Mouse (Mus musculus) heart, adult 11 months (tissue): ENCODE results near the gene Ampd3.
A peak's percentile ranks its signal among the peaks of the same experiment; 100 is the strongest.

Source experiments
- DNase-seq: peaks from one replicate; pipeline ENCODE4 v3.0.0; 2022

Gene Ampd3

GRCm38 (mm10) chr7:110772343-110772742, 4.3 kb downstream of the Ampd3 start:
- DNase-seq, result peak; percentile 92

- DNase-seq, result peak; percentile 98
Observed at GRCm38 (mm10) chr7:110773204-110774002, 5.4 kb downstream of the Ampd3 start.

- peak; percentile 97 for DNase-seq
Observed at GRCm38 (mm10) chr7:110774077-110774476, 6.1 kb downstream of the Ampd3 start.

DNA sequence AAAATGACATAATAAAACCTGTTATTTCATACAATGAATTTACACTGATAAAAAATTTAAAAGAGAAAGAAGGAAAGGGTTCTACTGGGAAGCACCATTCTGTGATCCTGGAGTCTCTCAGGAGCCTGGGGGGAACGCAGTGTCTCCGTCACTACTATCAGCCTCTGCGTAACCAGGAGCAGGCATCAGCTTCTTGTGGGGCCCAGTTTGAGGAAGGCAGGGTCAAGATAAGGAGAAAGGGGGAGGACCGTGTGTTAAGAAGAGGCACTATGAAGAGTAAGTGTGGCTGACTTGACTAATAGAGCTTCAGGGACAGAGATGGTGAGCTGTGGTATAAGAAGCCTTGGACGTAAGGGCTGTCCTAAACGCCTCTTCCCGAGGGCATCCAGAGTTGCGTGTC, 6.7 kb downstream of the Ampd3 start:
- no peak for DNase-seq

DNA sequence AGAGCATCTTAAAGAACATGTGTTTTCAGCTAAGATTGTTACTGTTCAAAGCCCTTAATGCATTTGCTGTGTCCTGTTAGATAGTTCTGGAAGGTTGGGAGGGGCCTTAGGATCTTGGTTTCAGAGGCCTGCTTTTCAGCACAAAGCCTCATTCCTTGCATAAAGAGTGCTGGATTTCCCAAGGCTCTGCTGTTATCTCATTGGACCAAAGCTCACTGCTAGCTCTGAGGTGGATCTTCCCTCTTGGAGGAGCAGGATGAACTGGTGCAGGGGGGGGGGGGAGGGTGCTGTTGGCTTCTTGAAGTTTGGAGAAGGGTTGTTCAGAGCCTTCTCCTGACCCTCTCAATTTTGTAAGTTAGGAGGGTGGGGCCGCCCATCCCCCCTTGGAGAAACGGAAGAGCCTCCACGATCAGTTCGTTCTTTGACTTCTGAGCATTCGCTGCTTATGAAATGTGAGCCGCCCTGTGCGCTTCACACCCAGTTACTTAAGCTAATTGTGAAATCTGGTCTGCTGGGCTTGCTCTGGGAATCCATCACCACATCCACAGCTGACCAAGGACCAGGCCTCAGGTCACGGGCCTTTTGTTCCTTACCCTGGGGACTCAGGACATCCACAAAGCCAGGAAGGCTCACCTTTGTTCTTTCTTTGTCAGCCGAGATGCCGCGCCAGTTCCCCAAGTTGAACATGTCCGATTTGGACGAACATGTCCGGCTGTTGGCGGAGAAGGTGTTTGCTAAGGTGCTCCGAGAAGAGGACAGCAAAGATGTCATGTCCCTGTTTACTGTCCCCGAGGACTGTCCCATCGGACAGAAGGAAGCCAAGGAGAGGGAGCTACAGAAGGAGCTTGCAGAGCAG, 9.4 kb downstream of the Ampd3 start:
- no peak for DNase-seq

DNA sequence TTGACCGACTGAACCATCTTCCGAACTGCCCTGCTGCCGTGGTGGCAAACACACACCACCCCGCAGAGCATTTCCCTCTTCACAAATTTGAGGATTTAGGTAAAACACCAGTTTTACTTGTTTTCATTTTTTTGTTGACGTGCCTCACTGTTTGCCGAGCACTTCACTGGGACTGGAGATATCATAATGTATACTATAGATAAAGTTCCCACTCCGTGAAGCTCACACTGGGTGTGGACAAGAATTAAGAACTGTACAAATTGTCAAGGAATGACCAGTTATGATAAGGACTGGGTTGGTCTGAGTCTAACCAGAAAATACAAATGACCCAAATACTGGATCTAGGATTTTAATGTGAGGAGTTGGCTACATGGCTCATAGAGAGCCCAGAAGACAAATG, 10.9 kb downstream of the Ampd3 start:
- no peak for DNase-seq

DNA sequence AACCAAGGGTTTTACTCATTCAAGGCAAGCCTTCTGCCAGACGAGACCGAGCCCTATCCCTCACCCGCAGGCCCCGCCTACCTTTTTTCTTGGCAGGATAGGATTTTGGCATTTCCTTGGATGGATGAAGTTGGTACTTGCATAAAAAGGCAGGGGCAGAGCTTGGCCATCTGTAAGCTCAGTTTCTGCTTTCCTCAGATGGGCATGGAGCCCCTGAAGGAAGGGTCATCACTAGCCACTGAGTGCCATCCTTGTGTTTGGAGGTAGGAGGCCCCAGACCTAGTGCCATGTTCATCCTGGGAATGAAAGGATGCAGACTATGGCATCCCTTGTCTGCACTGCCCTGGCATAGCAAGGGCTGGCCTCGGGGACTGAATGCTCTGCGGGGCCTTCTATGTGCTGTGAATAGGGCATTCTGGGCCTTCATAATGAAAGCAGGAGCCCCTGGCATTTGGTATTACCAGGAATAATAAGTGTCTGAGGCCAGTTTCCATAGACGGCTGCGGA, 11.7 kb downstream of the Ampd3 start:
- peak; percentile 87 for DNase-seq

GRCm38 (mm10) chr7:110780520-110780919, 12.5 kb downstream of the Ampd3 start:
- peak; percentile 90 for DNase-seq

DNA sequence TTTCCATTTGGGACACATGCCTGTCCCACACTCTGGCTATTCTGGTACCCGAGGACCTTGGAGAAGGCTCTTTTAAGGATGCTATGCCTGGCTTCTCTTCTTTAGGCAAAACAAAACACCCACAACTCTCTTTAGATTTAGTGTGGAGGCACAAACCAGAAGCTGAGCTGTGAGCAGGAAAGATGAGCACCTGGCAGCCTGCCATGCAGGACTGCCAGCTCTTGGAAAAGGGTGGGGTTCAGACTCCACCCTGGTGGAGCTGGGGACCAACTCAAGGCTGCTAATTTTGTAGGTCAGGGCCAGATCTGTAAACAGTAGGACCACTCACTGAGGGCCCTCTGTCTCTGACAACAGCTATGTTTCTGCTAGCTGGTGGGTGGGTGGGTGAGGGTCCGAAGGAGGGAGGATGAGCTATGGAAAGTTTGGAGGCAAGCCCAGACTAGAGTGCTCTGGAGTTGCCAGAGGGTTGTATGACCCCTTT, 13.3 kb downstream of the Ampd3 start:
- DNase-seq, result peak; percentile 88

DNA sequence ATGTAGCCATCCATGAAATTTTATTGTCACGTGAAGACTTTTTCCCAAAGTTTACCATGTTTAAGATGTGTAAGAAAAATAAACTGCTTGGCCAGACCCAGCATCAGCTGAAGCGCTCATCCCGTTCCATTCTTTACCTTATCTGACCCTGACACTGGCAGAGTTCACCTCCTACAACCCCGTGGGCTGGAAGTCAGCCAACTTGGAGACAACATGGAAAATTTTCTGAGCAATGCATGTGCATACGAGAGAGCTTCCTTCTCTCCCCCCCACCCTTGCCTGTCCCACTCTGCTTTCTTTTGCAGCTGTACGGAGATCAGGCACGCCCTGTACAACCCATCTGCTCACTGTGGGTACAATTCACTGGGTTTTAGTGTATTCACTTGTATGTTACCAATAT, 14.1 kb downstream of the Ampd3 start:
- DNase-seq, result peak; percentile 95

- peak; percentile 92 for DNase-seq
Observed at GRCm38 (mm10) chr7:110782845-110783478, 15.0 kb downstream of the Ampd3 start.

- DNase-seq, result peak; percentile 93
Observed at GRCm38 (mm10) chr7:110784965-110785364, 17.0 kb downstream of the Ampd3 start.

DNA sequence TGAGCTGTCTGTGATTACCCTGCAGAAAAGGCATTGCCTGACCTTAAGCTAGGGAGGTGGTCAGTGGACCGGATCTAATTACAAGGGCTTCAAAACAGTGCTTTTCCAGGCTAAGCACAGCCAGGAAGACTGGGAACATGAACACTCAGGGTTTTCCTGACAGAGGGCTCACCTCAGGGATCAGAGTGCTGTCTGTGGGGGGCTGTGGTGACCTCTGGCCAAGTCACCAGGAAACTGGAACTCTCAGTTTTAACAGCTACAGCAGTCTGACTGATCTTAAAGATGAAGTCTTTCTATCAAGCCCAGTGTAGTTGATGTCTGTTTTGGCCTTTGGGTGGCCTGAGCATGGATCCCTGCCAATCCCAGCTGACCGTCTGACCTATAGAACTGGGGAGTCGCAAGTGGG, 17.7 kb downstream of the Ampd3 start:
- no peak for DNase-seq

- peak; percentile 98 for DNase-seq
Observed at GRCm38 (mm10) chr7:110787310-110787709, 19.3 kb downstream of the Ampd3 start.

DNA sequence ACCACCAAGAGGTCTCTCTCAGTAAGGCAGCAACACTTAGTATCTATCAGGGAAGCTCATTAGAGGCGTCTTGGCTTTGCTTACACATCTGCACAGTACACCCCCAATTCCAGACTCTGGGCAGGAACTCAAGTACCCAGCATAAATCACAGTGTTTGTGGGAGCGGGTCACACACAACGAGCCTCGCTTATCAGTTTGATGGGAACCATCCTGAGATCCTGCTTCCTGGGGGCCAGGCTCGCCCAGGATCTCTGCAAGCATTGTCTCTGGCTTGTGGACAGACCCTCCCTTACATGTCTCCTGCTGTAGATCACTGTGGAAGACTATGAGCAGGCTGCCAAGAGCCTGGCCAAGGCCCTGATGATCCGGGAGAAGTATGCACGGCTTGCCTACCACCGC, 22.9 kb downstream of the Ampd3 start:
- no peak for DNase-seq

- DNase-seq, result no peak
Observed at GRCm38 (mm10) chr7:110792201-110792600, 24.2 kb downstream of the Ampd3 start.

GRCm38 (mm10) chr7:110792834-110793233, 24.8 kb downstream of the Ampd3 start:
- DNase-seq, result no peak

DNA sequence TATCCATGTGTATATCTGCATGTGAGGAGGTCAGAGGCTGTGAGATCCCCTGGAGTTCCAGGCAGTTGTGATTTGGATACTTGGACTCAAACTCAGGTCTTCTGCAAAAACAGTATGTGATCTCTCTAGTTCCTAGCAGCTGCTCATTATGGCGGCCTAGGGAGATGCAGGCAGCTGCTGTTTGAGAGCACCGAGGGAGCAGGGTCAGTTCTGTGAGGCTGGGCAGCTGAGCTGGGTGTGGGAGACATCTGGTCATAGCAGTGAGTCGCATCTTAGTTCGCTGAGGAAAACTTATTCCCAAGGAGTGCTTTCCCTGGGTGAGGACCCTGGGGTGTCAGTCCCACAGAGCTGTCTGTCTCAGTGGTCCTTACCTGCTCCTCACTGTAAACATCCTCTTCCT, 26.7 kb downstream of the Ampd3 start:
- no peak for DNase-seq

- peak; percentile 94 for DNase-seq
Observed at GRCm38 (mm10) chr7:110796367-110797051, 28.5 kb downstream of the Ampd3 start.

GRCm38 (mm10) chr7:110797722-110798409, 29.9 kb downstream of the Ampd3 start:
- peak; percentile 92 for DNase-seq

DNA sequence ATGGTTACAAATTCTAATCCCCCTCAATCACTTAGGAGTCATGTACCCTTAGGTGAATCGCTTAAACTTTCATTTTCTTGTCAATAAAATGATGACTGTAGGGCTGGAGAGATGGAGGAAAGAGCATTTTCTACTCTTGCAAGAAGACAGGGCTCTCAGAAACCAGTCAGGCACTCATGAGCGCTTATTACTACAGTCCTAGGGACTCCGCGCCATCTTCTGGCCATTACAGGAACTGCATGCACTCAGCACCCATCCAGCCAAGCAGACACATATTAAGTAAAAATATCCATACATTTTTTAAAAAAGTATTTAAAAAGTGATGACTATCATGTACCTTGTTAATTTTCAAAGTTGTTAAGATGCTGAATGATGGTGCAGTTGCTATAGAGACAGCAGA, 33.0 kb downstream of the Ampd3 start:
- DNase-seq, result peak; percentile 97

GRCm38 (mm10) chr7:110803131-110803530, 35.1 kb downstream of the Ampd3 start:
- peak; percentile 91 for DNase-seq
